Mouse (Mus musculus) MEL (cell line): ENCODE results near the gene Psmd9. TPM values are rescaled to one million over a fixed set of nuclear protein-coding genes. Genes with fewer than 3 reads are reported as not detected.
"Not testable (repeated sequence)": the region's sequence is repeated elsewhere in the genome, so short reads cannot be mapped to it uniquely, and the experiment has no call there.

Experiments
- DNase-seq: peaks from one replicate; pipeline ENCODE4 v3.0.0; 2011; ENCODE audit warnings: low read depth, low spot score
- H3K27ac ChIP-seq: 2 replicates; pipeline ENCODE4 v1.5.1; 2012; ENCODE audit warnings: low read depth, mild to moderate bottlenecking, control low read depth, low read length, moderate library complexity; ENCODE audit not compliant: control insufficient read depth
- H3K27me3 ChIP-seq, 2 experiments: fragments of 150-350 bp in 1 of 2; sonication (generic) in 1 of 2; 2 replicates each; pipeline ENCODE4 v1.6.1; 2012; ENCODE audit warnings: low read length in 2 of 2, mild to moderate bottlenecking in 2 of 2, improper control_type of control experiment in 1 of 2, moderate library complexity in 1 of 2; ENCODE audit not compliant: insufficient read depth in 2 of 2, control insufficient read depth in 1 of 2
- H3K36me3 ChIP-seq, 2 experiments: 2 replicates each; pipeline ENCODE4 v1.6.1; 2012 to 2014; ENCODE audit warnings: low read length in 2 of 2, improper control_type of control experiment in 1 of 2, inconsistent platforms in 1 of 2, mild to moderate bottlenecking in 1 of 2; ENCODE audit not compliant: insufficient read depth in 2 of 2, control insufficient read depth in 1 of 2
- H3K4me1 ChIP-seq, 2 experiments: fragments of 150-350 bp in 1 of 2; sonication (generic) in 1 of 2; 2 replicates each; pipeline ENCODE4 v1.6.1; 2012; ENCODE audit warnings: low read length in 2 of 2, improper control_type of control experiment in 1 of 2, mild to moderate bottlenecking in 1 of 2; ENCODE audit not compliant: insufficient read depth in 2 of 2, control insufficient read depth in 1 of 2
- H3K4me3 ChIP-seq, 2 experiments: fragments of 150-350 bp in 1 of 2; sonication (generic) in 1 of 2; 2 replicates each; pipeline ENCODE4 v1.5.1; 2012; ENCODE audit warnings: low read depth in 2 of 2, low read length in 2 of 2, mild to moderate bottlenecking in 2 of 2, moderate library complexity in 2 of 2, control low read depth in 1 of 2, improper control_type of control experiment in 1 of 2; ENCODE audit not compliant: control insufficient read depth in 1 of 2, insufficient read depth in 1 of 2
- H3K79me2 ChIP-seq: 2 replicates; pipeline ENCODE4 v1.6.1; 2012; ENCODE audit warnings: mild to moderate bottlenecking, low read length, moderate library complexity; ENCODE audit not compliant: control insufficient read depth, poor library complexity, insufficient read depth
- H3K9ac ChIP-seq: 2 replicates; pipeline ENCODE4 v1.6.1; 2012; ENCODE audit warnings: low read depth, mild to moderate bottlenecking, control low read depth, low read length, moderate library complexity; ENCODE audit not compliant: control insufficient read depth, poor library complexity, severe bottlenecking
- H3K9me3 ChIP-seq: fragments of 150-350 bp; sonication (generic); replicated peaks from 2 replicates; pipeline ENCODE4 v1.6.1; 2012; ENCODE audit warnings: mild to moderate bottlenecking, low read length, improper control_type of control experiment, moderate library complexity; ENCODE audit not compliant: insufficient read depth
- CTCF ChIP-seq, 3 experiments: IDR thresholded peaks in 2 of 3; conservative IDR thresholded peaks in 1 of 3; 2 replicates each; pipeline ENCODE4 v1.5.1; 2011 to 2012; ENCODE audit warnings: low read length in 3 of 3, low read depth in 2 of 3, mild to moderate bottlenecking in 2 of 3, improper control_type of control experiment in 1 of 3, inconsistent platforms in 1 of 3, mixed read lengths in 1 of 3, moderate library complexity in 1 of 3; ENCODE audit not compliant: control insufficient read depth in 1 of 3, insufficient read depth in 1 of 3, poor library complexity in 1 of 3, severe bottlenecking in 1 of 3
- EP300 ChIP-seq, 2 experiments: IDR thresholded peaks; 2 replicates each; pipeline ENCODE4 v1.6.1; 2011; ENCODE audit warnings: improper control_type of control experiment in 2 of 2, low read length in 2 of 2, low read depth in 1 of 2, mild to moderate bottlenecking in 1 of 2
- ETS1 ChIP-seq: IDR thresholded peaks from 2 replicates; pipeline ENCODE4 v1.6.1; 2012; ENCODE audit warnings: low read depth, mild to moderate bottlenecking, inconsistent platforms, low read length, improper control_type of control experiment, moderate library complexity
- GATA1 ChIP-seq: IDR thresholded peaks from 2 replicates; pipeline ENCODE4 v1.6.1; 2011; ENCODE audit warnings: low read depth, low read length, improper control_type of control experiment
- MAZ ChIP-seq: IDR thresholded peaks from 2 replicates; pipeline ENCODE4 v1.6.1; 2012; ENCODE audit warnings: low read depth, mild to moderate bottlenecking, inconsistent platforms, low read length, improper control_type of control experiment
- SIN3A ChIP-seq: IDR thresholded peaks from 2 replicates; pipeline ENCODE4 v1.6.1; 2012; ENCODE audit warnings: low read length, improper control_type of control experiment, inconsistent platforms
- TAL1 ChIP-seq: IDR thresholded peaks from 2 replicates; pipeline ENCODE4 v1.6.1; 2012; ENCODE audit warnings: mild to moderate bottlenecking, inconsistent platforms, low read length, moderate library complexity, mixed read lengths
- TCF12 ChIP-seq: IDR thresholded peaks from 2 replicates; pipeline ENCODE4 v1.6.1; 2014; ENCODE audit warnings: low read depth, mild to moderate bottlenecking, inconsistent platforms, low read length, improper control_type of control experiment, moderate library complexity
- USF1 ChIP-seq: IDR thresholded peaks from 2 replicates; pipeline ENCODE4 v1.6.1; 2014; ENCODE audit warnings: low read depth, mild to moderate bottlenecking, inconsistent platforms, low read length, improper control_type of control experiment, moderate library complexity
- polyA plus RNA-seq, 2 experiments: library from polyadenylated mRNA; stranded (reverse) in 1 of 2; unstranded in 1 of 2; fragments of >175 nt in 1 of 2; fragments of >200 nt in 1 of 2; gene quantifications; 2 replicates each; pipeline versions ENCODE4 v1.2.1 to v1.2.4; 2012; ENCODE audit warnings: low replicate concordance in 2 of 2, low read depth in 1 of 2; ENCODE audit not compliant: insufficient read length in 2 of 2, insufficient read depth in 1 of 2, missing spikeins in 1 of 2
- total RNA-seq: library from RNA; depleted of rRNA; stranded (reverse); fragments of 300-350 nt; gene quantifications from 2 replicates; pipeline ENCODE4 v1.2.3, GENCODE M21; 2012

Psmd9 gene
- total and polyA plus RNA-seq, 3 experiments, result 32.0 to 54.6 TPM; not detected in 1

GRCm38 (mm10) chr5:123201987-123202386 lies 32.8 kb downstream of the Psmd9 start:
- no peaks in the 10 kb centered on the region for H3K9me3 ChIP-seq
- no peaks in the 10 kb centered on the region for H3K27me3 ChIP-seq
- peak overlapping the region; percentile 65 for H3K9ac ChIP-seq
- TF ChIP-seq MAZ (no peak), TCF12 (peak; percentile 77), ETS1 (peak; percentile 52; the same call in 1 of the 2 replicates), USF1 (no peak), EP300 (IDR thresholded peaks at IDR 0.05; ENCODE audit: low read depth in 1 of 2, low read length in 2 of 2) (peak in 1 of 2 experiments; percentile 59; a peak in 1 of 4 replicates), GATA1 (peak; percentile 40; the same call in 1 of the 2 replicates), TAL1 (peak; percentile 31; the same call in 1 of the 2 replicates), SIN3A (no peak)
- H3K79me2 ChIP-seq, result no peaks in the 10 kb centered on the region; the same call in 1 of the 2 replicates
- H3K36me3 ChIP-seq, result peaks cover 0 to 17% of the 10 kb centered on the region in 2 experiments; a peak in 2 of 4 replicates
- H3K4me1 ChIP-seq, result peaks cover 12 to 22% of the 10 kb centered on the region in 2 experiments; a peak in 3 of 4 replicates
- H3K4me3 ChIP-seq, result peak overlapping the region; percentile 35 to 50
- DNase-seq, result peak; percentile 64
- peak overlapping the region; percentile 96 for H3K27ac ChIP-seq

- peak; percentile 31 for DNase-seq
- Histone ChIP-seq H3K27ac (peak overlapping the region; percentile 46; the same call in 1 of the 2 replicates), H3K36me3 (peaks cover 0 to 17% of the 10 kb centered on the region in 2 experiments; a peak in 2 of 4 replicates), H3K4me1 (peaks cover 12 to 22% of the 10 kb centered on the region in 2 experiments; a peak in 3 of 4 replicates)
- not testable (repeated sequence) for H3K9me3 ChIP-seq, H3K27me3 ChIP-seq, H3K79me2 ChIP-seq, H3K9ac ChIP-seq, H3K4me3 ChIP-seq
- TF ChIP-seq CTCF (IDR thresholded peaks at IDR 0.05 in 2 of 3, conservative IDR thresholded peaks at IDR 0.05 in 1 of 3; ENCODE audit: control insufficient read depth in 1 of 3, insufficient read depth in 1 of 3, low read depth in 2 of 3, low read length in 3 of 3, poor library complexity in 1 of 3, severe bottlenecking in 1 of 3), result peak in 2 of 3 experiments; percentile 33 to 60; a peak in 2 of 6 replicates
Measured at GRCm38 (mm10) chr5:123202771-123203170, 33.6 kb downstream of the Psmd9 start.

- H3K79me2 ChIP-seq, H3K27me3 ChIP-seq, H3K27ac ChIP-seq, H3K4me3 ChIP-seq, H3K9me3 ChIP-seq, DNase-seq, H3K9ac ChIP-seq: not testable (repeated sequence)
- peaks cover 0 to 17% of the 10 kb centered on the region in 2 experiments; a peak in 2 of 4 replicates for H3K36me3 ChIP-seq
- H3K4me1 ChIP-seq, result peaks cover 12 to 20% of the 10 kb centered on the region in 2 experiments; a peak in 3 of 4 replicates
Measured at GRCm38 (mm10) chr5:123203591-123203990, 34.4 kb downstream of the Psmd9 start.
